Mouse (Mus musculus) liver, embryonic 15.5 days (tissue): ENCODE measurements around the gene Lrrc1. TPM values are rescaled to one million over a fixed set of nuclear protein-coding genes. Genes with fewer than 3 reads are reported as not detected.

ENCODE experiments used
- ATAC-seq: fragments of 200-750 bp; cut with Nextera tagmentation; 2 replicates; pipeline ENCODE4 v1.8.0; 2017; ENCODE audit warnings: moderate number of reproducible peaks, mild to moderate bottlenecking, moderate library complexity; ENCODE audit not compliant: insufficient read depth
- H3K27ac ChIP-seq: fragments of 300-500 bp; sonication (generic); replicated peaks from 2 replicates; pipeline ENCODE4 v1.5.1; 2015; ENCODE audit warnings: mild to moderate bottlenecking, inconsistent platforms
- H3K27me3 ChIP-seq: fragments of 300-500 bp; sonication (generic); 2 replicates; pipeline ENCODE4 v1.6.1; 2015; ENCODE audit warnings: mild to moderate bottlenecking, inconsistent platforms
- H3K36me3 ChIP-seq: fragments of 300-500 bp; sonication (generic); replicated peaks from 2 replicates; pipeline ENCODE4 v1.6.1; 2015; ENCODE audit warnings: moderate library complexity, mild to moderate bottlenecking, inconsistent platforms
- H3K4me1 ChIP-seq: fragments of 300-500 bp; sonication (generic); replicated peaks from 2 replicates; pipeline ENCODE4 v1.6.1; 2015; ENCODE audit warnings: inconsistent platforms
- H3K4me2 ChIP-seq: fragments of 300-500 bp; sonication (generic); 2 replicates; pipeline ENCODE4 v1.6.1; 2015; ENCODE audit warnings: moderate library complexity, mild to moderate bottlenecking, inconsistent platforms
- H3K4me3 ChIP-seq: fragments of 300-500 bp; sonication (generic); replicated peaks from 2 replicates; pipeline ENCODE4 v1.5.1; 2015; ENCODE audit warnings: mild to moderate bottlenecking, inconsistent platforms
- H3K9ac ChIP-seq: fragments of 300-500 bp; sonication (generic); 2 replicates; pipeline ENCODE4 v1.6.1; 2015; ENCODE audit warnings: moderate library complexity, mild to moderate bottlenecking, inconsistent platforms
- H3K9me3 ChIP-seq: fragments of 300-500 bp; sonication (generic); replicated peaks from 2 replicates; pipeline ENCODE4 v1.6.1; 2016; ENCODE audit warnings: inconsistent platforms
- WGBS: fragments of 180-500 bp; shearing (Covaris S2); methylation state at CpG from one replicate; pipeline ENCODE4 v1.1.7; 2015; ENCODE audit warnings: mixed read lengths; ENCODE audit not compliant: insufficient replicate concordance; 5-methylcytosine and 5-hydroxymethylcytosine counted together
- polyA plus RNA-seq: library from polyadenylated mRNA; unstranded; fragments of >200 nt; fragmentation: Nextera tagmentation; extraction: Ambion mirVana; gene quantifications from 2 replicates; pipeline ENCODE4 v1.2.1, GENCODE M21; 2015

Gene Lrrc1
- polyA plus RNA-seq, 1 experiment from 2014 or later = 2.9 TPM

DNA sequence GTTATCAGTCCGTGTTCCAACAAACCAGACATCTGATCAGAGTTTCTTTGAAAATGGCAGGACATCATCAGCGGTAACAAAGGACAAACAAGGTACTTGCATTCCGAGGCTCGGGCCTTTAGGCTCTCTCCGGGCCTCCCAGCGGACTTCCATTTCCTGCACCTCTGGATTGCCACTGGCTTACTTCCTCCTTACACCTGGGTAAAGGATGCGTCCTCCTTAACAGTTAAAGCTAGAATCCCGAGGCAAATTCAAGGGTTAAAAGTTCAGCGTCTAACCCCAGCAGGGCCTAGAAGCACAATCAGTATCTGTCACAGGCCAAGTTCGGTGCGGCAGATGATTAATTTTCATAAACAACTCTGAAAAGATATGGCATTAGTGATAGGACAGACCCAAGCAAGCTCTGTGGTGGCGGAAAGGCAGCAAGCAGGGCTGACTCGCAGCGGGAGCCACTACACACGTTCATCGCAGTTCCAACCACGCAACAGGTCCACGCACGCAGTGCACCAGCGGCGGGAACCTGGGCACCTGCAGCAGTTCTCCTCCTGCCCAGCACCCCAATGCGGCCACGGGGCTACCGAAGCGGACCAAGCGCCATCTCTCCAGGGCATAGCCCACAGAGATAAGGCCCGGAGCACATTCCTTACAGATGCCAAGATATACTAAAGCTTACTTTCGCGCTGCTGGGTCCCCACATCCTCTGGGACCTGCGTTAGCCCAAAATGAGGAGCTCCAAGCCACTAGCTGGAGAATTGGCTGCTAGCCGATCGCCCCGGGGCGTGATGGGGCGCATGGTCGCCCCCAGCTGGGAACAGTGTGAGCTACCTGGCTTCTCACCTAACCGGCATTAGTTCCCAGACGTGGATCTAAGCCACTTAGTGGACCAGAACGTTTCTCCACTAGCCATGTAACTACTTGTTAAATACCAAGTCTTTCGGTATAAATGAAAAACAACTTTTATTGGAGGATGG, 1.0 kb downstream of the Lrrc1 start:
- Histone ChIP-seq H3K4me2 (peak overlapping the region; percentile 94), H3K27ac (no peak overlapping the region), H3K9me3 (no peaks in the 10 kb centered on the region), H3K4me3 (peak overlapping the region; percentile 71), H3K27me3 (peaks cover 42% of the 10 kb centered on the region), H3K36me3 (no peaks in the 10 kb centered on the region), H3K9ac (peak overlapping the region; percentile 56), H3K4me1 (peaks cover 22% of the 10 kb centered on the region)
- peak; percentile 43 for ATAC-seq
- WGBS = 1% methylated on average over 40 of the region's 40 CpGs

- no peak for ATAC-seq
- WGBS = 80% methylated on average over 7 of the region's 7 CpGs
Observed at GRCm38 (mm10) chr9:77541556-77541955, 3.1 kb downstream of the Lrrc1 start.

GRCm38 (mm10) chr9:77539232-77539631, 5.4 kb downstream of the Lrrc1 start:
- WGBS = 80% methylated on average over 9 of the region's 9 CpGs
- H3K9ac ChIP-seq = no peak overlapping the region

More at GRCm38 (mm10) chr9:77541556-77541955, 3.1 kb downstream of the Lrrc1 start:
- peaks cover 22% of the 10 kb centered on the region for H3K4me1 ChIP-seq
- no peak overlapping the region for H3K27ac ChIP-seq
- no peaks in the 10 kb centered on the region for H3K9me3 ChIP-seq
- no peak overlapping the region for H3K4me2 ChIP-seq
- no peak overlapping the region for H3K9ac ChIP-seq
- no peak overlapping the region for H3K4me3 ChIP-seq
- H3K36me3 ChIP-seq = no peaks in the 10 kb centered on the region
- peaks cover 40% of the 10 kb centered on the region for H3K27me3 ChIP-seq

DNA sequence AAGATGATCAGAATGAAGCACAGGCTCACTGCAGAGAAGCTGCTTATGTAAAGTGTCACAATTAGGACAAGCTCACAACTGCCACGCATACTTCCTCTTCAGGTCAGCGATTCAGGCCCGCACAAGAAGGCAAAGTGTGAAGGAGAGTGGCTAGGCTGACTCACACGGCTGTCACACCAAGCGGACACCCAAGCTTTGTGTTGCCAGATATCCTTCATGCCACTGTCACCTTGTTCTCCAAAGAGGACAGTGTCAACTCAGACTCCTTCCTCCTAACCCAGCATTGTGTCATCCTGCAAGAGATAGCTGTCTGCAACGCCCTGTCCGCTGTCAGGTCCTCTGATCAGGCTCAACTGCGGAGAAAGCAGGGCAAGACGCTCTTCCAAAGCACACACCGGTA, 7.3 kb downstream of the Lrrc1 start:
- H3K27ac ChIP-seq = no peak overlapping the region
- H3K4me3 ChIP-seq = no peak overlapping the region
- H3K4me1 ChIP-seq = no peaks in the 10 kb centered on the region
- H3K27me3 ChIP-seq = peaks cover 4% of the 10 kb centered on the region; the same call in 1 of the 2 replicates
- no peak overlapping the region for H3K4me2 ChIP-seq
- no peak overlapping the region for H3K9ac ChIP-seq
- H3K36me3 ChIP-seq = no peaks in the 10 kb centered on the region
- ATAC-seq = no peak
- 34% methylated on average over 10 of the region's 10 CpGs for WGBS
- no peaks in the 10 kb centered on the region for H3K9me3 ChIP-seq

More at GRCm38 (mm10) chr9:77539232-77539631, 5.4 kb downstream of the Lrrc1 start:
- Histone ChIP-seq H3K4me3 (no peak overlapping the region), H3K4me2 (no peak overlapping the region), H3K4me1 (peaks cover 10% of the 10 kb centered on the region), H3K27ac (no peak overlapping the region), H3K9me3 (no peaks in the 10 kb centered on the region), H3K27me3 (peaks cover 18% of the 10 kb centered on the region), H3K36me3 (no peaks in the 10 kb centered on the region)
- ATAC-seq = no peak

- H3K27ac ChIP-seq = no peak overlapping the region
- no peaks in the 10 kb centered on the region for H3K4me1 ChIP-seq
- no peaks in the 10 kb centered on the region for H3K36me3 ChIP-seq
- no peak overlapping the region for H3K4me2 ChIP-seq
- 65% methylated on average over 7 of the region's 7 CpGs for WGBS
- no peak overlapping the region for H3K4me3 ChIP-seq
- no peak for ATAC-seq
- H3K9ac ChIP-seq = no peak overlapping the region
- H3K27me3 ChIP-seq = no peaks in the 10 kb centered on the region
- H3K9me3 ChIP-seq = no peaks in the 10 kb centered on the region
Observed at GRCm38 (mm10) chr9:77536832-77537231, 7.8 kb downstream of the Lrrc1 start.

GRCm38 (mm10) chr9:77536286-77536685, 8.4 kb downstream of the Lrrc1 start:
- no peaks in the 10 kb centered on the region for H3K9me3 ChIP-seq
- ATAC-seq = no peak
- H3K27me3 ChIP-seq = no peaks in the 10 kb centered on the region
- no peaks in the 10 kb centered on the region for H3K4me1 ChIP-seq
- H3K27ac ChIP-seq = no peak overlapping the region
- H3K4me2 ChIP-seq = no peak overlapping the region
- no peak overlapping the region for H3K9ac ChIP-seq
- H3K36me3 ChIP-seq = no peaks in the 10 kb centered on the region
- no peak overlapping the region for H3K4me3 ChIP-seq
- 69% methylated on average over 6 of the region's 6 CpGs for WGBS

GRCm38 (mm10) chr9:77535021-77535744, 9.5 kb downstream of the Lrrc1 start:
- no peaks in the 10 kb centered on the region for H3K4me1 ChIP-seq
- H3K4me2 ChIP-seq = no peak overlapping the region
- H3K36me3 ChIP-seq = no peaks in the 10 kb centered on the region
- H3K27me3 ChIP-seq = no peaks in the 10 kb centered on the region
- no peak overlapping the region for H3K27ac ChIP-seq
- no peak for ATAC-seq
- H3K4me3 ChIP-seq = no peak overlapping the region
- no peak overlapping the region for H3K9ac ChIP-seq
- 59% methylated on average over 17 of the region's 17 CpGs for WGBS
- H3K9me3 ChIP-seq = no peaks in the 10 kb centered on the region

DNA sequence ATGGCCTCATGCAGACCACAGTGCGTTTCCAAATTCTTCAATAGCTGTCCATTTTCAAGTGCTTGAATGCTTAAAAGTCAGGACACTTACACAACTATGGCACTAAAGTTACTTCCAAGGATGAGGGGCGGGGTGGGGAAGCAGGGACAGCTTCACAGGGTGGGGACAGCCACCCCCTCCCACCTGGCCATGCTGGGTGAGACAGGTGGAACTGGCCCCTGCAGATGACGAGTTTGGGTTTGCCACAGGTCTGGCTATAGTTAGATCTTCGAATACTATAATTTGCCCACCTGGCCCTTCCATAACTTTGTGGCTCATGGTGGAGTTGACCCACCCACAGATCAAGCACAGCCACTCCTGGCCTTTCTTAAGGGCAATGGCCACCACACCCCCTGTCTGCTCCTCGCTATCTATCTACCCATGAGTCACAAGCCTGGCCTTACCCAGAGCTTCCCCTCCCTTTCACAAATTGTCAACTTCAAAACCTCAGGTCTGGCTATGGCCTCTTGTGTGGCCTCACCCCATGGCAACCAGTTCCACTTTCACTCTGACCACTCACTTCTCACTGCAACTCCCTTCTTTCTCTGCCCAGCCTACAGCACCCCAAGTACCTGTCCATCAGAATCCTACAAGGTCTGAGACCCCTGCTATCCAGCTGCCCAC, 16.2 kb downstream of the Lrrc1 start:
- ATAC-seq = peak; percentile 49; the same call in 1 of the 2 replicates

DNA sequence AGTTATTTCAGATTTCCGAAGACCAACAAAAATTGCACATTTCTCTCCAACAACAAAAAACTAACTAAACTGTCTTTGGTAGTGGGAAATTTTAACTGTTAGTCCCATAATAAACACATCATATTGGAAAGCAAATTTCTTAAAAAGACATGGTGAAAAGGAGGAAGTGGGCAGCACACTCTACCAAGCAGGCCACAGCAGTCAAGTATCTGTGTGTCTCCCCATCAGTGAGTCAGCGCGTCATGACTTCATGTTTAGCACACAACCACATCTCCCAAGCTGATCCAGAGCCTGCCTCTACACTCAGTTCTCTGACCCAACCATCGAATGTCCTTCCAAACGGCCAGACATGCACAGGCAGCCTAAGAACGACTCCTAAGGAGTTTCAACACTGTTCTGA, 17.5 kb downstream of the Lrrc1 start:
- Histone ChIP-seq H3K4me3 (no peak overlapping the region), H3K27me3 (no peaks in the 10 kb centered on the region), H3K4me1 (peaks cover 20% of the 10 kb centered on the region), H3K4me2 (no peak overlapping the region), H3K9me3 (no peaks in the 10 kb centered on the region), H3K27ac (no peak overlapping the region), H3K9ac (no peak overlapping the region), H3K36me3 (no peaks in the 10 kb centered on the region)
- 29% methylated on average over 6 of the region's 6 CpGs for WGBS
- ATAC-seq = no peak

More for the DNA sequence above, 16.2 kb downstream of the Lrrc1 start:
- H3K27me3 ChIP-seq = no peaks in the 10 kb centered on the region
- H3K27ac ChIP-seq = no peak overlapping the region
- H3K4me1 ChIP-seq = peaks cover 20% of the 10 kb centered on the region
- no peaks in the 10 kb centered on the region for H3K36me3 ChIP-seq
- H3K4me3 ChIP-seq = no peak overlapping the region
- no peak overlapping the region for H3K4me2 ChIP-seq
- H3K9ac ChIP-seq = no peak overlapping the region
- H3K9me3 ChIP-seq = no peaks in the 10 kb centered on the region
- 53% methylated on average over 5 of the region's 5 CpGs for WGBS

DNA sequence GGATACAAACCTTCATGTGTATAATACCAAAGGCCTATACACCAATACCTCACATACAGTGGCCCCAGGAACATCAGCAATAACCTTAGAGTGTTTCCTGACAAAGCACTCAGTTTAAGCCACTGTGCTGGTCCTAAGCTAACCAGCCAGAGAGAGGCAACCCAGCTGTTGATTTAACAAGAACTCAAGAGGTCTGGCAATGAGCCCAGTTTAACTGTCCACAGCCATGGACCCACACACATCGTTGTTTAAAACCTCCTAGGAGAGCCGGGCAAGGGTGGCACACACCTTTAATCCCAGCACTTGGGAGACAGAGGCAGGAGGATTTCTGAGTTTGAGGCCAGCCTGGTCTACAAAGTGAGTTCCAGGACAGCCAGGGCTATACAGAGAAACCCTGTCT, 18.0 kb downstream of the Lrrc1 start:
- 43% methylated on average over 2 of the region's 2 CpGs for WGBS

More for the DNA sequence above, 18.0 kb downstream of the Lrrc1 start:
- Histone ChIP-seq H3K36me3 (no peaks in the 10 kb centered on the region), H3K9me3 (no peaks in the 10 kb centered on the region), H3K27ac (no peak overlapping the region), H3K27me3 (no peaks in the 10 kb centered on the region), H3K4me3 (no peak overlapping the region), H3K4me2 (no peak overlapping the region), H3K9ac (no peak overlapping the region), H3K4me1 (peaks cover 20% of the 10 kb centered on the region)
- no peak for ATAC-seq
